Mouse (Mus musculus) ES-Bruce4 (cell line): Measurements from ENCODE around the gene Map2k1. TPM values are rescaled to one million over a fixed set of nuclear protein-coding genes. Genes with fewer than 3 reads are reported as not detected.
A peak's percentile ranks its signal among the peaks of the same experiment; 100 is the strongest.
"Not testable (repeated sequence)": the region's sequence is repeated elsewhere in the genome, so short reads cannot be mapped to it uniquely, and the experiment has no call there.

Experiments
- H3K27ac ChIP-seq: 2 replicates; pipeline ENCODE4 v1.5.1; 2012; ENCODE audit warnings: low read length, inconsistent platforms; ENCODE audit not compliant: insufficient read depth
- H3K27me3 ChIP-seq: 2 replicates; pipeline ENCODE4 v1.6.1; 2012; ENCODE audit warnings: mild to moderate bottlenecking, low read length, inconsistent platforms; ENCODE audit not compliant: control insufficient read depth, poor library complexity, insufficient read depth, severe bottlenecking
- H3K36me3 ChIP-seq: 2 replicates; pipeline ENCODE4 v1.6.1; 2012; ENCODE audit warnings: inconsistent platforms, mild to moderate bottlenecking, low read length, moderate library complexity; ENCODE audit not compliant: control insufficient read depth, poor library complexity, insufficient read depth, severe bottlenecking
- H3K4me1 ChIP-seq: one replicate; pipeline ENCODE4 v1.8.1; 2011; ENCODE audit warnings: low read length; ENCODE audit not compliant: control insufficient read depth, insufficient read depth
- H3K4me3 ChIP-seq: 2 replicates; pipeline ENCODE4 v1.5.1; 2011; ENCODE audit warnings: low read depth, mild to moderate bottlenecking, low read length
- H3K9ac ChIP-seq: 2 replicates; pipeline ENCODE4 v1.6.1; 2012; ENCODE audit warnings: low read depth, mild to moderate bottlenecking, inconsistent platforms; ENCODE audit not compliant: poor library complexity, severe bottlenecking
- H3K9me3 ChIP-seq: replicated peaks from 2 replicates; pipeline ENCODE4 v1.6.1; 2012; ENCODE audit warnings: mild to moderate bottlenecking, low read length, inconsistent platforms; ENCODE audit not compliant: control insufficient read depth, poor library complexity, insufficient read depth, severe bottlenecking
- CTCF ChIP-seq: IDR thresholded peaks from one replicate; pipeline ENCODE4 v1.8.1; 2011; ENCODE audit warnings: low read depth, low read length
- EP300 ChIP-seq: IDR thresholded peaks from 2 replicates; pipeline ENCODE4 v1.6.1; 2011; ENCODE audit warnings: low read depth, low read length; ENCODE audit not compliant: insufficient read depth
- POLR2A ChIP-seq: IDR thresholded peaks from one replicate; pipeline ENCODE4 v1.8.1; 2011; ENCODE audit warnings: low read length; ENCODE audit not compliant: insufficient read depth
- polyA plus RNA-seq: library from polyadenylated mRNA; stranded (reverse); fragments of >200 nt; gene quantifications from 2 replicates; pipeline ENCODE4 v1.2.4, GENCODE M21; 2011; ENCODE audit warnings: low read depth; ENCODE audit not compliant: missing spikeins, insufficient read depth, insufficient read length

Map2k1 gene
- polyA plus RNA-seq, 1 experiment, result 85.7 TPM

DNA sequence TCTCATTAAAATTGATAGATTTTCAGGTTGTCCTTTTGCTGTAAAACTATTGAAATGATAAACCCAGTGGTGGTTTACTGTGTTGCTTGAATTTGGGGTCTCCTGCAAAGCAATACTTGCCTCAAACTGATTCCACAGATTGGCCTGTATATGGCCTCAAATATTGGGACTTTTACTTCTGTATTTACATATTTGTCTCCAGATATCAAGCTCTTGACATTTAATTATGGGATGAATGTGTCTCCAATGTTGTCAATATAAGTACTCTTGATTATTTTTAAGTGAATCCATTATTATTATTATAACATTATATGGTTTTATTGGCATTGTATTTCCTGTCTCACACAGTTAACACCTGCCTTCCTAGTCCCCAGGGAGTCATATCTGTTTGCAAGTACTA is 79.1 kb downstream of the Map2k1 start:
- TF ChIP-seq EP300 (no peak), CTCF (no peak), POLR2A (no peak)
- H3K4me3 ChIP-seq, result peak overlapping the region; percentile 91
- no peaks in the 10 kb centered on the region for H3K9me3 ChIP-seq
- peaks cover 45% of the 10 kb centered on the region for H3K36me3 ChIP-seq
- no peaks in the 10 kb centered on the region for H3K27me3 ChIP-seq
- peak overlapping the region; percentile 69; the same call in 1 of the 2 replicates for H3K27ac ChIP-seq
- peak overlapping the region; percentile 97 for H3K9ac ChIP-seq
- H3K4me1 ChIP-seq, result no peaks in the 10 kb centered on the region

DNA sequence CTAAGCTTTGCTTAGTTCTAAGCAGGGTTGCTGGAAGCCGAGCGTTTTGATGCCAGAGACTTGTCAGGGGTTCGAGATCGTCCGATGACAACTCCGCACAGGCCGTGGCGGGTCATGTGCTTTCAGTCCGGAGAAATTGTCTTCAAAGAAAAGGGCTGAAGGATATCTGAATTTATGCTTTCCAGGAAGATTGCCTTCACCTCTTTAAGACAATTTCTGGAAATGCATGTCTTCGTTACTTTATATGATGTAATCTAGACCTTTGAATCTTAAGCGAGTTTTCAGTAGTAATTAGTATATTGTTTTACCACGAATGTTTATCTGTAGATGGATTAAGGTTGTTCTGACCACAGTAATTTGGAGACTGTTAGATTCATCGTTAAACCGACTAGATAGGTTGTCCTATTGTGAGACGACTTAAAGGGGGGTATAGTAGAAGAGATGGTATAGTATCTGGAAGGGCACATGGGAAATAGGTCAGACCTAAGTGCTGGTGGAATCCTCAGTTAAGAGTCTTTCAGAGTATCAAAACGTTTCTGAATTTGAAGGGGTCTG is 79.7 kb downstream of the Map2k1 start:
- no peaks in the 10 kb centered on the region for H3K27me3 ChIP-seq
- peaks cover 47% of the 10 kb centered on the region for H3K36me3 ChIP-seq
- H3K27ac ChIP-seq, result peak overlapping the region; percentile 54
- TF ChIP-seq EP300 (no peak), POLR2A (no peak), CTCF (no peak)
- no peaks in the 10 kb centered on the region for H3K4me1 ChIP-seq
- H3K4me3 ChIP-seq, result peak overlapping the region; percentile 91
- peak overlapping the region; percentile 97 for H3K9ac ChIP-seq
- no peaks in the 10 kb centered on the region for H3K9me3 ChIP-seq

DNA sequence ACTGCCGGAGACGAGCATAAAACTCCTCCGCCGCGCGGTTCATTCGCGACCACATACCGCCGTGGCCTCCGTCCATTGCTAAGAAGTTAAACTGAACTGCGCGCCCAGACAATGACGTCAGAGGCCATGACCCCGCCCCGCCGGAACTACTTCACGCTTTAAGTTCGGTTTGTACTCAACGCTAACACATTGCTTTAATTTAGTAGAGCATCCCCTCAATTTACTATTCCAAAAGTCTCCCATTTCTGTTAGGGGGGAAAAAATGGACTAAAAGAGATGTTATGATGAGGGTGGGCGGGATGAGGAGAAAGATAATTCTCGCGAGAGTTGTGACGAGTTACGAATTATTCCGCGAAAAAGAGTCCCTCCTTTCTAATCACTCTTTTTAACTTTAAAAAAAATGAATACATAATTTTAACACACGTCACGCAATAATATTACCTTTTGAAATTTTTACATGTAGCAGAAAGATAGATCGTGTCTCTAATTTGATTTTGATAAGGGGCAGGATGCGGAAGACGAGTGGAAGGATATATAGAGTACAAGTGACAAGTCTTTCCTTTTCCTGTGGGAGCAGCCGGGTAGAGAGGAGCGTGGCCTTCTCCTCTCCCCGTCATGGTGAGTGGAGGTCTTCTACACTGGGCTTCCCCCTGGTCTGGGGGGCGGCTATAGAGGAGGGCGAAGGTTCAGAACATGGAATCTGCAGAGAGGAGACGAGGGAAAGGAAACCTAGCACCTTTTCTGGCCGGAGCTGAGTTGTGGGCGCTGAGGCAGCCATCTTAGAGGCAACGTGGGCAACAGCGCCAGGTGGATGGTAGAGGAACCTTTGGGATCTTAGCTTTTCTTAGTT is 80.4 kb downstream of the Map2k1 start, which contains the start of the genes Zwilch and Rpl4:
Gene Zwilch, minus strand, starts transcription at position 289 of the 850 bp plus-strand sequence.
Gene Rpl4, plus strand, starts transcription at position 560 of the 850 bp plus-strand sequence.
- Histone ChIP-seq H3K4me3 (peak within 1 kb of the TSS; percentile 95), H3K36me3 (peaks cover 47% of the 10 kb centered on the region), H3K27ac (peak within 1 kb of the TSS; percentile 70), H3K27me3 (no peaks in the 10 kb centered on the region), H3K9ac (peak within 1 kb of the TSS; percentile 97), H3K9me3 (no peaks in the 10 kb centered on the region), H3K4me1 (no peaks in the 10 kb centered on the region)
- TF ChIP-seq CTCF (no peak), POLR2A (peak; percentile 93)

DNA sequence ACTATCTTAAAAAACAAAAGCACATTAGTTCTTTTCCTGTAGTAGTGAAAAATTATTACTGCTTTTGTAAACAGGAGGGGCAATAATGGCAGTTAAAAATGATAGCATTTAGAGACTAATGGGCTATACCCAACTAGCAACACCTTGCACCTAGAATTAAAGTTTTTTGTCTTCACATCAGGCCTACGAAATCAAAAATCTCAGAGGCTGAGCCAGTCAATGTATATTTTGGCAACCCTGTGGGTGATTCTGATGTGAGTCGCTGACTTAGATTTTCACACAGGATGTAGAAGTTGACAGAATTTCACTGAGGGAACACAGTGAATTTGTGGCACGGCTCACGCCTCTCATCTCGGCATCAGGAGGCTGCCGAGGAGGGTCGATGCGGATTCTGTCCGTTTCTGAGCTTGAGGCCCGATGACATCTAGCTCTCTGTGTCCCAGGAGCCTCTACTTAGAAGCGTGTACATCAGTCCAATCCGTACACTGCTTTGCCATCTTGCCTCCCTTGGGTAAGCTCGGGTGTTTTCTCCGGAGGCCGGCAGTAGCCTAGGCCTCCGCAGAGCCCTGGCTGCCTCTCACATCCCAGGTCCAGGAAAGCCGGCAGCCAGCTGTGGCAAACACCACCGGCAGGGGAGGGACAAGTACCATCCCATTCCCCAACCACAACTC is 81.2 kb downstream of the Map2k1 start:
- H3K9ac ChIP-seq, result peak overlapping the region; percentile 97
- H3K27ac ChIP-seq, result peak overlapping the region; percentile 70; the same call in 1 of the 2 replicates
- TF ChIP-seq CTCF, result no peak
- no peak for TF ChIP-seq POLR2A
- no peak for TF ChIP-seq EP300
- H3K27me3 ChIP-seq, result no peaks in the 10 kb centered on the region
- H3K9me3 ChIP-seq, result no peaks in the 10 kb centered on the region
- H3K4me3 ChIP-seq, result peak overlapping the region; percentile 95
- no peaks in the 10 kb centered on the region for H3K4me1 ChIP-seq
- H3K36me3 ChIP-seq, result peaks cover 46% of the 10 kb centered on the region

DNA sequence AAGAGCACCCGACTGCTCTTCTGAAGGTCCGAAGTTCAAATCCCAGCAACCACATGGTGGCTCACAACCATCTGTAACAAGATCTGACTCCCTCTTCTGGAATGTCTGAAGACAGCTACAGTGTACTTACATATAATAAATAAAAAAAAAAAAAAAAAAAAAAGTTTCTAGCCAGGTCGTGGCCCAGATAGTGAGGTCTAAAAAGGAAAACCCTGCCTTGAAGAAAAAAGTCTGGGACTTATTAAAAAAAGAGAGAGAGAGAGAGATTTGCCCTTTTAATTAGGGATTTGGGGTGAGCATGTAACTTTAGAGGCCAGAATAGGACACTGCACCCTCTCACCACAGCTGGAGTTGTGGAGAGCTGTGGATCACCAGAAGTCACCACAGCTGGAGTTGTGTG is 83.5 kb downstream of the Map2k1 start:
- not testable (repeated sequence) for H3K4me3 ChIP-seq, H3K9me3 ChIP-seq, H3K9ac ChIP-seq, H3K4me1 ChIP-seq, H3K27me3 ChIP-seq, H3K27ac ChIP-seq
- peaks cover 39% of the 10 kb centered on the region for H3K36me3 ChIP-seq

DNA sequence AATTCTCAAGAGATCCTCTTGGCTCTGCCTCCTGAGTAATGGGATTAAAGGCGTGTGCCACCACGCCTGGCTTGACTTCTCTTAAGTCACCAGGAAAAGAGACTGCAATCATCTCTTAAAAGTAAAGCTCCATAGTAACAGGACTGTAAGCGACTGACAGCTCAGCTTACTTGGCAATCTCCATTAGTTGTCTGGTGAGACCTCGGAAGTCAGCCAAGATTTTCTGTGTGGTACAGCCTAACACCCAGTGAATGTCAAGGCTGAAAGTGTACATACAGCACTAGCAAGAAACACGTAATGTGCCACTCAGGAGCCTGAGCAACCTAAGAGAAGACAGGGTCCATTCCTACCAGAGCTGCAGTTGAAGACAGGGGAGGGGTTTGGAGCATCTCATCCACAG is 93.0 kb downstream of the Map2k1 start:
- Histone ChIP-seq H3K4me1 (no peaks in the 10 kb centered on the region), H3K27me3 (no peaks in the 10 kb centered on the region), H3K36me3 (peaks cover 82% of the 10 kb centered on the region), H3K9me3 (no peaks in the 10 kb centered on the region), H3K9ac (no peak overlapping the region), H3K4me3 (no peak overlapping the region), H3K27ac (no peak overlapping the region)
- TF ChIP-seq EP300 (no peak), POLR2A (no peak), CTCF (no peak)
